Mouse (Mus musculus): ENCODE data around the gene Cyth2.

Gene Cyth2

GRCm38 (mm10) chr7:45809276-45810075 lies 4.9 kb downstream of the Cyth2 start:
- DNase-seq: no peak

- DNase-seq: no peak
Measured at GRCm38 (mm10) chr7:45808471-45808870, 5.9 kb downstream of the Cyth2 start.

GRCm38 (mm10) chr7:45805941-45806340 lies 8.4 kb downstream of the Cyth2 start:
- DNase-seq: no peak

- no peak for DNase-seq
Measured at GRCm38 (mm10) chr7:45802551-45802950, 11.8 kb downstream of the Cyth2 start.

GRCm38 (mm10) chr7:45801348-45801747 lies 13.0 kb downstream of the Cyth2 start:
- DNase-seq: peak; percentile 95

- DNase-seq: peak; percentile 58
Measured at GRCm38 (mm10) chr7:45800546-45801204, 13.7 kb downstream of the Cyth2 start.

GRCm38 (mm10) chr7:45800001-45800400 lies 14.4 kb downstream of the Cyth2 start:
- DNase-seq: no peak

GRCm38 (mm10) chr7:45798931-45799330 lies 15.4 kb downstream of the Cyth2 start:
- no peak for DNase-seq

GRCm38 (mm10) chr7:45798511-45798836 lies 15.9 kb downstream of the Cyth2 start:
- peak; percentile 67 for DNase-seq

- no peak for DNase-seq
Measured at GRCm38 (mm10) chr7:45797661-45798510, 16.5 kb downstream of the Cyth2 start.

GRCm38 (mm10) chr7:45796950-45797349 lies 17.4 kb downstream of the Cyth2 start:
- no peak for DNase-seq

GRCm38 (mm10) chr7:45794971-45795370 lies 19.4 kb downstream of the Cyth2 start:
- DNase-seq: no peak

GRCm38 (mm10) chr7:45793969-45794585 lies 20.3 kb downstream of the Cyth2 start:
- no peak for DNase-seq

- no peak for DNase-seq
Measured at GRCm38 (mm10) chr7:45793240-45793639, 21.1 kb downstream of the Cyth2 start.

- DNase-seq: no peak
Measured at GRCm38 (mm10) chr7:45791756-45792490, 22.5 kb downstream of the Cyth2 start.

GRCm38 (mm10) chr7:45790721-45791120 lies 23.7 kb downstream of the Cyth2 start:
- DNase-seq: no peak

GRCm38 (mm10) chr7:45787642-45788041 lies 26.7 kb downstream of the Cyth2 start:
- DNase-seq: no peak

- no peak for DNase-seq
Measured at GRCm38 (mm10) chr7:45786661-45787413, 27.5 kb downstream of the Cyth2 start.

GRCm38 (mm10) chr7:45786136-45786578 lies 28.2 kb downstream of the Cyth2 start:
- no peak for DNase-seq

- no peak for DNase-seq
Measured at GRCm38 (mm10) chr7:45785388-45786135, 28.8 kb downstream of the Cyth2 start.
